Mouse (Mus musculus): ENCODE measurements around the gene C130026I21Rik.
"Not testable (repeated sequence)": the region's sequence is repeated elsewhere in the genome, so short reads cannot be mapped to it uniquely, and the experiment has no call there.

The C130026I21Rik gene

GRCm38 (mm10) chr1:85270466-85270865 is at the start of gene C130026I21Rik:
Gene C130026I21Rik (minus strand): TSS chr1:85270566.
- in situ Hi-C loops (cut with MboI; ENCODE audit: unreplicated experiment in 2 of 2): not testable (repeated sequence)

- in situ Hi-C loops (cut with MboI; ENCODE audit: unreplicated experiment in 2 of 2): not testable (repeated sequence)
Observed at GRCm38 (mm10) chr1:85287063-85287462, 16.7 kb upstream of the C130026I21Rik start.

GRCm38 (mm10) chr1:85276421-85276820 is 6.1 kb upstream of the C130026I21Rik start:
- in situ Hi-C loops (cut with MboI; ENCODE audit: unreplicated experiment in 2 of 2): not testable (repeated sequence)

GRCm38 (mm10) chr1:85258634-85259033 is 11.7 kb downstream of the C130026I21Rik start:
- in situ Hi-C loops (cut with MboI; ENCODE audit: unreplicated experiment in 2 of 2): not testable (repeated sequence)

GRCm38 (mm10) chr1:85255217-85255616 is 15.1 kb downstream of the C130026I21Rik start:
- in situ Hi-C loops (cut with MboI; ENCODE audit: unreplicated experiment in 2 of 2): not testable (repeated sequence)

- in situ Hi-C loops (cut with MboI; ENCODE audit: unreplicated experiment in 2 of 2): not testable (repeated sequence)
Observed at GRCm38 (mm10) chr1:85251211-85251610, 19.2 kb downstream of the C130026I21Rik start.

GRCm38 (mm10) chr1:85248985-85249384 is 21.4 kb downstream of the C130026I21Rik start:
- in situ Hi-C loops (cut with MboI; ENCODE audit: unreplicated experiment in 2 of 2): not testable (repeated sequence)

GRCm38 (mm10) chr1:85246776-85247460 is 23.4 kb downstream of the C130026I21Rik start:
- in situ Hi-C loops (cut with MboI; ENCODE audit: unreplicated experiment in 2 of 2): not testable (repeated sequence)

GRCm38 (mm10) chr1:85246266-85246665 is 24.1 kb downstream of the C130026I21Rik start:
- in situ Hi-C loops (cut with MboI; ENCODE audit: unreplicated experiment in 2 of 2): not testable (repeated sequence)

GRCm38 (mm10) chr1:85244941-85245340 is 25.4 kb downstream of the C130026I21Rik start:
- in situ Hi-C loops (cut with MboI; ENCODE audit: unreplicated experiment in 2 of 2): not testable (repeated sequence)

- in situ Hi-C loops (cut with MboI; ENCODE audit: unreplicated experiment in 2 of 2): not testable (repeated sequence)
Observed at GRCm38 (mm10) chr1:85243023-85243422, 27.3 kb downstream of the C130026I21Rik start.

GRCm38 (mm10) chr1:85239018-85239775 is 31.2 kb downstream of the C130026I21Rik start:
- in situ Hi-C loops (cut with MboI; ENCODE audit: unreplicated experiment in 2 of 2): not testable (repeated sequence)

- in situ Hi-C loops (cut with MboI; ENCODE audit: unreplicated experiment in 2 of 2): not testable (repeated sequence)
Observed at GRCm38 (mm10) chr1:85206531-85206930, 63.8 kb downstream of the C130026I21Rik start.

GRCm38 (mm10) chr1:85199523-85199922 is 70.8 kb downstream of the C130026I21Rik start:
- in situ Hi-C loops (cut with MboI; ENCODE audit: unreplicated experiment in 2 of 2): not testable (repeated sequence)

GRCm38 (mm10) chr1:85198647-85199350 is 71.6 kb downstream of the C130026I21Rik start:
- in situ Hi-C loops (cut with MboI; ENCODE audit: unreplicated experiment in 2 of 2): not testable (repeated sequence)

GRCm38 (mm10) chr1:85196732-85197131 is 73.6 kb downstream of the C130026I21Rik start:
- in situ Hi-C loops (cut with MboI; ENCODE audit: unreplicated experiment in 2 of 2): not testable (repeated sequence)

GRCm38 (mm10) chr1:85193761-85194160 is 76.6 kb downstream of the C130026I21Rik start:
- in situ Hi-C loops (cut with MboI; ENCODE audit: unreplicated experiment in 2 of 2): not testable (repeated sequence)

GRCm38 (mm10) chr1:85181981-85182380 is 88.4 kb downstream of the C130026I21Rik start:
- in situ Hi-C loops (cut with MboI; ENCODE audit: unreplicated experiment in 2 of 2): not testable (repeated sequence)

- in situ Hi-C loops (cut with MboI; ENCODE audit: unreplicated experiment in 2 of 2): not testable (repeated sequence)
Observed at GRCm38 (mm10) chr1:85178971-85179370, 91.4 kb downstream of the C130026I21Rik start.

- in situ Hi-C loops (cut with MboI; ENCODE audit: unreplicated experiment in 2 of 2): not testable (repeated sequence)
Observed at GRCm38 (mm10) chr1:85162841-85163240, 107.5 kb downstream of the C130026I21Rik start.

GRCm38 (mm10) chr1:85155151-85155550 is 115.2 kb downstream of the C130026I21Rik start:
- in situ Hi-C loops (cut with MboI; ENCODE audit: unreplicated experiment in 2 of 2): not testable (repeated sequence)

All from v-Abl transformed pro-B cells (cell line).